Mouse (Mus musculus): Measurements from ENCODE around the gene Olfr986. TPM values are rescaled to one million over a fixed set of nuclear protein-coding genes. Genes with fewer than 3 reads are reported as not detected.
A peak's percentile ranks its signal among the peaks of the same experiment; 100 is the strongest.
"Not testable (repeated sequence)": the region's sequence is repeated elsewhere in the genome, so short reads cannot be mapped to it uniquely, and the experiment has no call there.

Olfr986 gene
- not detected in 2 replicates for polyA plus RNA-seq (2015; fragmentation: Nextera tagmentation; extraction: Ambion mirVana)

DNA sequence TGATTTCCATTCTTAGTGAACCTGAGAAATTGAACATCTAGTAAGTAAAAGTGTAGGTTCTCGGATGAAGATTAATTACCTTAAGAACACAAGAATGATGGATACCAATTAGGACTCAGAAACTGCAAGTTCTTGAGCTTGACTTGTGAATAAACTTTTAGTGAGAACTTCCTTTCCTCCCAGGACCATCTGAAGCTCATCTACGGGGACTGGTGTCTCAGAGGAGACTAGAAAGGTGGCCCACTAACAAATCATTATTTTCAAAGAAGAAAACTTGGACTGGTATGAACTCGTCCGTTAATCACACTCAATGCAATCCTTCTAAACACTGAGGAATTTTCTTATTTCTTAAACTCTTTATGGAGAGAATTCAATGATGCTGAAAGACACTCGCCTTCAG is at the start of gene Olfr986:
Gene Olfr986, plus strand, starts transcription at position 301 of the 400 bp plus-strand sequence.
- no peak for ATAC-seq (ENCODE audit: low read depth)
- Histone ChIP-seq H3K9ac (ENCODE audit: low read depth, low read length) (no peak within 1 kb of the TSS), H3K36me3 (ENCODE audit: control insufficient read depth, insufficient read depth) (no peaks in the 10 kb centered on the region), H3K27me3 (ENCODE audit: control insufficient read depth, insufficient read depth, low read depth, low read length) (no peaks in the 10 kb centered on the region), H3K27ac (ENCODE audit: low read length) (no peak within 1 kb of the TSS), H3K4me2 (ENCODE audit: low read depth, low read length) (no peak within 1 kb of the TSS), H3K4me1 (ENCODE audit: control insufficient read depth, low read depth, low read length) (no peaks in the 10 kb centered on the region), H3K4me3 (ENCODE audit: low read depth, low read length) (no peak within 1 kb of the TSS), H3K9me3 (replicated peaks; ENCODE audit: control insufficient read depth, low read length) (no peaks in the 10 kb centered on the region)
- WGBS (ENCODE audit: insufficient replicate concordance): 67% methylated on average over 5 of the region's 5 CpGs

DNA sequence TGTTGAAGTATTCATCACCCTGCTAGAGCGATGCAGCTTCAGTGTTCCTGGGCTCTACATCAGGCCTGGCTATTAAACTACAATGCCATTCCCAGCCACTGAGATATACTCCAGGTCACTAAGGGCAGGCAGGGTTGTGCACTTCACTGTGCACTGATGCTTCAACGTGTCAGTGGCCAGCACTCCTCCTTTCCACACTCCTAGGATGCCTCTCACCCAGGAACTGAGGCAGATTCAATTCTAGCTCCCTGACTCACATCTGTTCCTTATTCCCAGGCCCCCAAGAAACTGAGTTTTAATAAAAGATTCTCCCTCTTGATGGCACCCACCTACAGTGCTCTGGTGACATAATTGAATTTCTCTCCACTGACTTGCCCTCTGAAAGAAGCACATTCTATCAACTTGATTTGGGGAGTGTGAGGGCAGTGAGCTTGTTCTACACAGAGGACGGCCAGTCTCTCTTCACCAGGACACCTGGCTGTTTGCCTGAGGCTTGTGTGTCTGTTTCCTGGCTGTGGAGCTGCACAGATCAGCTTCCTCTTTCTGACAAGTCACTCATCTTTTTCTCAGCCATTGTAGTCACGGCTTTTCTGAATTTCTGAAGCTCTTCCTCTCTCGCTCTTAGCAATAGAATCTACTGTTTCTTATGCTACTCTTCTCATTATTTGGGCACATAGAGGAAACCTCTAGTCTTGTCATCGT is 43.6 kb upstream of the Olfr986 start:
- 38% methylated on average over 6 of the region's 6 CpGs for WGBS (ENCODE audit: insufficient replicate concordance)
- no peak for ATAC-seq (ENCODE audit: low read depth)
- no peaks in the 10 kb centered on the region for H3K4me1 ChIP-seq (ENCODE audit: control insufficient read depth, low read depth, low read length)
- H3K9ac ChIP-seq (ENCODE audit: low read depth, low read length): no peak overlapping the region
- H3K36me3 ChIP-seq (ENCODE audit: control insufficient read depth, insufficient read depth): no peaks in the 10 kb centered on the region
- H3K4me2 ChIP-seq (ENCODE audit: low read depth, low read length): no peak overlapping the region
- H3K27me3 ChIP-seq (ENCODE audit: control insufficient read depth, insufficient read depth, low read depth, low read length): no peaks in the 10 kb centered on the region
- H3K9me3 ChIP-seq (replicated peaks; ENCODE audit: control insufficient read depth, low read length): no peaks in the 10 kb centered on the region
- no peak overlapping the region for H3K27ac ChIP-seq (ENCODE audit: low read length)
- no peak overlapping the region for H3K4me3 ChIP-seq (ENCODE audit: low read depth, low read length)

DNA sequence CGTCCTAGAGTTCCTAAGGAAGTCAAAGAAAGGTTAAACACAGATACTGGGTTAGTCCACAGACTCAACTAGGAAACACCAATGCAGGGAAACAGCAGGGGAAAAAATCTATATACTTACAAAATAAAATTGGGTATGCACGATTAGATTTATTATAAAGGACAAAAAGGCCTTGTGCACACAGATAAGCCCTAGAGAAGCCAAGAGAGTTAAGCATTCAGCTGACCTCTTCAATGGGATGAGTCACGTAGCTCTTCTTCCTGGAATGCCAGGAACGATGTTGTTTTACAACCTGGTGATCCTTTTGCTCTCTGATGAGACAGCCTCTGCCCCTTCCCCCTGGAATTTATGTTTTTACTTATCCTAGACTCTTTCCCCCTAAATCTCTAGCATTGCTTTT is 41.2 kb upstream of the Olfr986 start:
- Histone ChIP-seq H3K4me3 (ENCODE audit: low read depth, low read length) (no peak overlapping the region), H3K9me3 (replicated peaks; ENCODE audit: control insufficient read depth, low read length) (no peaks in the 10 kb centered on the region), H3K27ac (ENCODE audit: low read length) (no peak overlapping the region), H3K27me3 (ENCODE audit: control insufficient read depth, insufficient read depth, low read depth, low read length) (no peaks in the 10 kb centered on the region), H3K4me1 (ENCODE audit: control insufficient read depth, low read depth, low read length) (no peaks in the 10 kb centered on the region), H3K36me3 (ENCODE audit: control insufficient read depth, insufficient read depth) (no peaks in the 10 kb centered on the region), H3K9ac (ENCODE audit: low read depth, low read length) (no peak overlapping the region), H3K4me2 (ENCODE audit: low read depth, low read length) (no peak overlapping the region)
- 44% methylated on average over 4 of the region's 4 CpGs for WGBS (ENCODE audit: insufficient replicate concordance)
- no peak for ATAC-seq (ENCODE audit: low read depth)

DNA sequence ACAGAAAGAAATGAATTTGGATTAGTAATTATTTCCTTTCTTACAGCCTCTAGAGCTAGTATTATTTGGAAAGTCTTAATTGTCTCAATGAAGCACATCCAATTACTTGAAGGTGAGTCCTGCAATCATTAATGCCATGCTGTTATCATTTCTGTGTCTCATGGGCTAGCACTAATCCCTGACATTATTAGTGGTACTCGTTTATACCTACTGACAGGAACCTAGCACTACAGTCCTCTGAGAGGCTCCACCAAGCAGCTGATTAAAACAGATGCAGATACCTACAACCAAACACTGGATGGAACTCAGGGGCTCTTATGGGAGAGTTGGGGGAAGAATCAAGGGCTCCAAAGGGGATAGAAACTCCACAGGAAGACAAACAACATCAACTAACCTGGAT is 39.2 kb upstream of the Olfr986 start:
- Histone ChIP-seq H3K36me3 (ENCODE audit: control insufficient read depth, insufficient read depth) (no peaks in the 10 kb centered on the region), H3K27ac (ENCODE audit: low read length) (no peak overlapping the region)
- WGBS (ENCODE audit: insufficient replicate concordance): 25% methylated on average over 1 of the region's 1 CpGs

DNA sequence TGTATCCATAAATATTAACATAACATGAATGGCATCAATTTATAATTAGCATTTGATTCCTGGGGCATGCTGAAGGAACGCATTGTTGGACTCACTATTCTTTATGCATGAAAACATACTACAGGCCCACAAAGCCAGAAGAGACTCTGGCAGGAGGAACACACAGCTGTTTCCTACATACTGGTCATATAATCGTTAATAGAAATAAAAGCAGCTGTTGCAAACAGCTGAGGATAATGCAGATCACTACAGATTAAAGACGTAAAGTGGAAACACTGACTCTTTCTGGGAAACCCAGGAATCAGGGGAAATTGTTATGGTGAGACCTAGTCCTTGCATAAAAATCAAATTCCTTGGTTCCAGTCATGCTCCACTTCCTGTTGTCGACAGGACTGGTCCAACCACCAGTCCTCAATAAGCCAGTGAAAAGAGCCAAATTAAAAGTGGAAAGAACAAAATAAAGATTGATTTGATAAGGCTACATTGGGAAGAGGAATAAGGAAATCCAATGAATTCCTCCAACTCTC is 25.5 kb upstream of the Olfr986 start:
- H3K4me1 ChIP-seq (ENCODE audit: control insufficient read depth, low read depth, low read length): no peaks in the 10 kb centered on the region
- no peaks in the 10 kb centered on the region for H3K36me3 ChIP-seq (ENCODE audit: control insufficient read depth, insufficient read depth)
- 49% methylated on average over 4 of the region's 4 CpGs for WGBS (ENCODE audit: insufficient replicate concordance)
- no peak overlapping the region for H3K4me2 ChIP-seq (ENCODE audit: low read depth, low read length)
- ATAC-seq (ENCODE audit: low read depth): no peak
- H3K9ac ChIP-seq (ENCODE audit: low read depth, low read length): no peak overlapping the region
- H3K27me3 ChIP-seq (ENCODE audit: control insufficient read depth, insufficient read depth, low read depth, low read length): no peaks in the 10 kb centered on the region
- no peak overlapping the region for H3K4me3 ChIP-seq (ENCODE audit: low read depth, low read length)
- H3K27ac ChIP-seq (ENCODE audit: low read length): no peak overlapping the region
- no peaks in the 10 kb centered on the region for H3K9me3 ChIP-seq (replicated peaks; ENCODE audit: control insufficient read depth, low read length)

More for the DNA sequence above, 39.2 kb upstream of the Olfr986 start:
- no peak for ATAC-seq (ENCODE audit: low read depth)
- Histone ChIP-seq H3K27me3 (ENCODE audit: control insufficient read depth, insufficient read depth, low read depth, low read length) (no peaks in the 10 kb centered on the region), H3K4me3 (ENCODE audit: low read depth, low read length) (no peak overlapping the region), H3K9me3 (replicated peaks; ENCODE audit: control insufficient read depth, low read length) (no peaks in the 10 kb centered on the region), H3K4me2 (ENCODE audit: low read depth, low read length) (no peak overlapping the region), H3K4me1 (ENCODE audit: control insufficient read depth, low read depth, low read length) (no peaks in the 10 kb centered on the region), H3K9ac (ENCODE audit: low read depth, low read length) (no peak overlapping the region)

DNA sequence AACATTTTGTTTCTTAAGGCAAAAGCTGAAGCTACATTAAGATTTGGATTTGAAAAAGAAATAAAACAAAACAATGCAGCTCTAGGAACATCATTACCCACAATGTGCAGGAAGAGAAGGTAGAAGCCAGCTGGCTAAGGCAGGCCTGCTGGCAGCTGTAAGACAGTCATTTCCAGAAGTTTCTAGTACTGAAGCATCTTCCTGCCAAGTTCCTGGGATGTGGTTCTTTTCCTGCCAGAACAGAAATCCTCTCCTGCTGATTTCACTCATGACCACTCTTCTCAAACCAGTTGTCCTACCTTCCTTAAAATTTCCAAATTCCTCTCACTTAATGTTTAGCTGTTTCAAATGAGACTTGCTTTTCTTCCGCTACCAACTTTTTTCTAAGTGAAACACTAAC is 14.3 kb upstream of the Olfr986 start:
- no peak overlapping the region for H3K4me3 ChIP-seq (ENCODE audit: low read depth, low read length)
- no peaks in the 10 kb centered on the region for H3K9me3 ChIP-seq (replicated peaks; ENCODE audit: control insufficient read depth, low read length)
- H3K4me2 ChIP-seq (ENCODE audit: low read depth, low read length): no peak overlapping the region
- H3K9ac ChIP-seq (ENCODE audit: low read depth, low read length): no peak overlapping the region
- no peaks in the 10 kb centered on the region for H3K36me3 ChIP-seq (ENCODE audit: control insufficient read depth, insufficient read depth)
- no peaks in the 10 kb centered on the region for H3K4me1 ChIP-seq (ENCODE audit: control insufficient read depth, low read depth, low read length)
- H3K27ac ChIP-seq (ENCODE audit: low read length): no peak overlapping the region
- H3K27me3 ChIP-seq (ENCODE audit: control insufficient read depth, insufficient read depth, low read depth, low read length): no peaks in the 10 kb centered on the region
- no peak for ATAC-seq (ENCODE audit: low read depth)
- 76% methylated on average over 1 of the region's 1 CpGs for WGBS (ENCODE audit: insufficient replicate concordance)

DNA sequence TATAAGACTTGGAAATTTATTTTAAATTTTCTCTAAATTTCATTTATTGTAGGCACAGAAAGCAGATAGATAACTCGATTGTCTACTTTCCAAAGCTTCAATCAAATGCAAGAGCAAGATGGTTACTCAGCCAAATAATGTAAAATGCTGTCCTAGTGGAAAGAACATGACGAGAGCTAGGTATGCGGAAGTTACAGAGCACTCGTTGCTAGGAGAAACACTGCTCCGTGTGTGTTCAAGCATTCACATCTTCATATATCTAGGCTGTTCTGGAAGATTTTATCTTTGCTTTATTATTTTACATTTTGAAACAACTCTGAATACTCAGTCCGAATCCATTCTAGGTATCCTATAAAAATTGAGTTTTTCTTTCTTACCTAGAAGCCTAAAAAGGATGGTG is 3.7 kb upstream of the Olfr986 start:
- Histone ChIP-seq H3K9ac (ENCODE audit: low read depth, low read length) (no peak overlapping the region), H3K9me3 (replicated peaks; ENCODE audit: control insufficient read depth, low read length) (no peaks in the 10 kb centered on the region), H3K36me3 (ENCODE audit: control insufficient read depth, insufficient read depth) (no peaks in the 10 kb centered on the region), H3K27me3 (ENCODE audit: control insufficient read depth, insufficient read depth, low read depth, low read length) (no peaks in the 10 kb centered on the region), H3K4me2 (ENCODE audit: low read depth, low read length) (no peak overlapping the region), H3K4me1 (ENCODE audit: control insufficient read depth, low read depth, low read length) (no peaks in the 10 kb centered on the region), H3K4me3 (ENCODE audit: low read depth, low read length) (no peak overlapping the region), H3K27ac (ENCODE audit: low read length) (no peak overlapping the region)
- ATAC-seq (ENCODE audit: low read depth): no peak
- 65% methylated on average over 6 of the region's 6 CpGs for whole genome bisulfite sequencing (ENCODE audit: insufficient replicate concordance)

DNA sequence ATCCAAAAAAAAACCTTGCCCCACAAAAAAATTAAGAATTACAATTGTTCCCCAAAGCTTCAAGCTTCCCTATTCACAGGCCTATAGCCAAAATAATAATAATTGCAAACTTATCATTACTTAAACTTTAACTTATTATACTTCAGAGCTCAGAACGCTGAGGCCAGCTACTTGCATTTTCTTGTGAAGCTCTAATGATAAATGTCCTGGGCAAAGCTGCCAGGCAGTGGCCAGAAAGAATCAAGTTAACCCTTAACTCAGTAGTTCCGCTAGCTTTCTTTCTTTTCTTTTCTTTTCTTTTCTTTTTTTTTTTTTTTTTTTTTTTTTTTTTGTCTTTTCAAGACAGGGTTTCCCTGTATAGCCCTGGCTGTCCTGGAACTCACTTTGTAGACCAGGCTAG is 4.4 kb downstream of the Olfr986 start:
- not testable (repeated sequence) for ATAC-seq (ENCODE audit: low read depth); H3K4me2 ChIP-seq (ENCODE audit: low read depth, low read length); H3K27ac ChIP-seq (ENCODE audit: low read length); H3K4me1 ChIP-seq (ENCODE audit: control insufficient read depth, low read depth, low read length); H3K36me3 ChIP-seq (ENCODE audit: control insufficient read depth, insufficient read depth); H3K4me3 ChIP-seq (ENCODE audit: low read depth, low read length); H3K9ac ChIP-seq (ENCODE audit: low read depth, low read length); H3K9me3 ChIP-seq (replicated peaks; ENCODE audit: control insufficient read depth, low read length); H3K27me3 ChIP-seq (ENCODE audit: control insufficient read depth, insufficient read depth, low read depth, low read length)
- 57% methylated on average over 2 of the region's 2 CpGs for WGBS (ENCODE audit: insufficient replicate concordance)

DNA sequence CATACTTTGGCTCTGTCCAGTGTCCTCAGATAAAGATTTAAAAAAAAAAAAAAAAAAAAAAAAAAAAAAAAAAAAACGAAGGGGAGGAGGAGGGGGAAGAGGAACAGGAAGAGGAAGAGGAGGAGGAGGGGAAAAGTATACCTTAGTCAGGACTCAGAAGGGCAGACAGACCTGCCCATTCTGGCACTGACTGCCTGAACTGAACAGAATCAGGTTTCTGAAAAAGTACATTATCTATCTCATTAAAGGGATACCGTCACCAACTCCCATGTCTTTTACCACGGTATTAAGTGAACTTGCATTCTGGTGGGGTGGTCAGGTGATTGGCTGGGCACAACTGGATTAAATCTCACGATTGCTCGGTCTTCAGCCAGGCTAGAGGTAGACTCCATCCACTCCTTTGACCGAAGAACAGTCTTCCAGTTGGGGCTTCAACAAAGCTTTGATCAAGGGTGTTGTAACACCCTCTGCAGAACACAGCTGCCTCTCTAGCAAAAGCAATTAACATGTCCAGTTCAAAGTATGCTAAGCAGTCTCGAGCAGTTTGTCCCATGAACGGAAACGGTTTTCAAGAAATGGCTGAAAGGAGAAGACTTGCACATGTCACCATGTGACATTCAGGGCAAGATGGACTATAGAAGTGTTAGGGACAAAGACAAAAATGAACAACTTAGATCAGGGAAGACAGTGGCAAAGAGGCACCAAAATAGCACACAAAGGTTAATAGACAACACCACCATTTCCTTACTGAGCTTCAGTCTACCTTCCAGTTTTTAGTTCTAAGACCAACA is 10.6 kb downstream of the Olfr986 start:
- H3K4me2 ChIP-seq (ENCODE audit: low read depth, low read length): peak overlapping the region; percentile 67
- H3K9me3 ChIP-seq (replicated peaks; ENCODE audit: control insufficient read depth, low read length): no peaks in the 10 kb centered on the region
- no peak for ATAC-seq (ENCODE audit: low read depth)
- no peaks in the 10 kb centered on the region for H3K27me3 ChIP-seq (ENCODE audit: control insufficient read depth, insufficient read depth, low read depth, low read length)
- peak overlapping the region; percentile 69 for H3K4me3 ChIP-seq (ENCODE audit: low read depth, low read length)
- peaks cover 3% of the 10 kb centered on the region for H3K4me1 ChIP-seq (ENCODE audit: control insufficient read depth, low read depth, low read length)
- no peaks in the 10 kb centered on the region for H3K36me3 ChIP-seq (ENCODE audit: control insufficient read depth, insufficient read depth)
- no peak overlapping the region for H3K9ac ChIP-seq (ENCODE audit: low read depth, low read length)
- no peak overlapping the region for H3K27ac ChIP-seq (ENCODE audit: low read length)
- WGBS (ENCODE audit: insufficient replicate concordance): 77% methylated on average over 8 of the region's 9 CpGs

Data from liver, embryonic 16.5 days (tissue).